Mouse (Mus musculus) forebrain, embryonic 10.5 days (tissue): ENCODE results near the gene Cnnm4. TPM values are rescaled to one million over a fixed set of nuclear protein-coding genes. Genes with fewer than 3 reads are reported as not detected.

Source experiments
- DNase-seq: peaks from one replicate; pipeline ENCODE4 v3.0.0-alpha.2; 2017; ENCODE audit warnings: low spot score; ENCODE audit errors: extremely low spot score
- H3K27ac ChIP-seq: fragments of 300-500 bp; sonication (generic); 2 replicates; pipeline ENCODE4 v1.5.1; 2016; ENCODE audit warnings: mild to moderate bottlenecking
- H3K27me3 ChIP-seq: fragments of 300-500 bp; sonication (generic); 2 replicates; pipeline ENCODE4 v1.6.1; 2016; ENCODE audit warnings: mild to moderate bottlenecking; ENCODE audit not compliant: poor library complexity, severe bottlenecking
- H3K36me3 ChIP-seq: fragments of 300-500 bp; sonication (generic); replicated peaks from 2 replicates; pipeline ENCODE4 v1.6.1; 2016; ENCODE audit warnings: mild to moderate bottlenecking, moderate library complexity
- H3K4me1 ChIP-seq: fragments of 300-500 bp; sonication (generic); 2 replicates; pipeline ENCODE4 v1.6.1; 2016
- H3K4me3 ChIP-seq: fragments of 300-500 bp; sonication (generic); 2 replicates; pipeline ENCODE4 v1.5.1; 2016; ENCODE audit warnings: mild to moderate bottlenecking, moderate library complexity
- H3K9me3 ChIP-seq: fragments of 300-500 bp; sonication (generic); 2 replicates; pipeline ENCODE4 v1.6.1; 2016; ENCODE audit warnings: mild to moderate bottlenecking, moderate library complexity
- WGBS: fragments of 180-500 bp; shearing (Covaris S2); methylation state at CpG from one replicate; pipeline ENCODE4 v1.1.7; 2016; 5-methylcytosine and 5-hydroxymethylcytosine counted together
- microRNA-seq: library from miRNA; unstranded; fragments of <30 nt; microRNA quantifications from one replicate; pipeline ENCODE4, GENCODE M21; 2017
- polyA plus RNA-seq: library from polyadenylated mRNA; unstranded; fragments of >200 nt; fragmentation: Nextera tagmentation; extraction: Ambion mirVana; gene quantifications from 2 replicates; pipeline ENCODE4 v1.2.1, GENCODE M21; 2016

Gene Cnnm4
- polyA plus RNA-seq, 1 experiment from 2014 or later = 14.5 TPM

- H3K27ac ChIP-seq = peak overlapping the region; percentile 98
- peaks cover 51% of the 10 kb centered on the region for H3K4me1 ChIP-seq
- WGBS = 84% methylated on average over 21 of the region's 21 CpGs
- DNase-seq = no peak
- H3K4me3 ChIP-seq = peak overlapping the region; percentile 94
- no peaks in the 10 kb centered on the region for H3K9me3 ChIP-seq
- H3K36me3 ChIP-seq = peaks cover 61% of the 10 kb centered on the region
- peaks cover 11% of the 10 kb centered on the region for H3K27me3 ChIP-seq
Measured at GRCm38 (mm10) chr1:36554633-36555399, 83.4 kb downstream of the Cnnm4 start.

GRCm38 (mm10) chr1:36555798-36556395, 84.5 kb downstream of the Cnnm4 start:
- H3K27ac ChIP-seq = peak overlapping the region; percentile 98
- H3K4me3 ChIP-seq = peak overlapping the region; percentile 94
- no peak for DNase-seq
- 12% methylated on average over 8 of the region's 8 CpGs for WGBS
- peaks cover 50% of the 10 kb centered on the region for H3K36me3 ChIP-seq
- peaks cover 57% of the 10 kb centered on the region for H3K4me1 ChIP-seq
- no peaks in the 10 kb centered on the region for H3K9me3 ChIP-seq
- peaks cover 14% of the 10 kb centered on the region for H3K27me3 ChIP-seq

- peak overlapping the region; percentile 98 for H3K27ac ChIP-seq
- H3K9me3 ChIP-seq = no peaks in the 10 kb centered on the region
- under 1% methylated on average over 52 of the region's 52 CpGs for WGBS
- H3K36me3 ChIP-seq = peaks cover 41% of the 10 kb centered on the region
- peaks cover 14% of the 10 kb centered on the region for H3K27me3 ChIP-seq
- H3K4me3 ChIP-seq = peak overlapping the region; percentile 94
- DNase-seq = peak; percentile 95
- H3K4me1 ChIP-seq = peaks cover 66% of the 10 kb centered on the region
Measured at GRCm38 (mm10) chr1:36556553-36557456, 85.4 kb downstream of the Cnnm4 start.

GRCm38 (mm10) chr1:36557457-36558011, 86.1 kb downstream of the Cnnm4 start:
- H3K4me1 ChIP-seq = peaks cover 73% of the 10 kb centered on the region
- H3K9me3 ChIP-seq = no peaks in the 10 kb centered on the region
- H3K4me3 ChIP-seq = peak overlapping the region; percentile 94
- peaks cover 14% of the 10 kb centered on the region for H3K27me3 ChIP-seq
- DNase-seq = peak; percentile 79
- peaks cover 34% of the 10 kb centered on the region for H3K36me3 ChIP-seq
- 0% methylated on average over 48 of the region's 48 CpGs for WGBS
- H3K27ac ChIP-seq = peak overlapping the region; percentile 98

Small RNA genes lying within 50 kb of the gene (microRNA-seq; reads per million reads assigned to microRNA genes)
- gene Gm47280 = not detected

Other genes with a start within 250 kb of the Cnnm4 start
- gene Uggt1, start 226.9 kb upstream of the Cnnm4 start, polyA plus RNA-seq = 52.1 and 53.6 TPM in 2 replicates
- 0.32 and 0.37 TPM in 2 replicates for gene Neurl3, start 196.9 kb upstream of the Cnnm4 start, polyA plus RNA-seq
- gene Arid5a, start 163.9 kb upstream of the Cnnm4 start, polyA plus RNA-seq = 2.9 TPM in 2 replicates
- gene Kansl3, start 102.4 kb upstream of the Cnnm4 start, polyA plus RNA-seq = 50.6 TPM in 2 replicates
- 1.4 and 1.8 TPM in 2 replicates for gene Fer1l5, start 99.3 kb upstream of the Cnnm4 start, polyA plus RNA-seq
- 59.6 and 60.5 TPM in 2 replicates for gene Lman2l, start 26.3 kb upstream of the Cnnm4 start, polyA plus RNA-seq
- 2.9 and 3.0 TPM in 2 replicates for gene Cnnm3, start 40.2 kb downstream of the Cnnm4 start, polyA plus RNA-seq
- gene Ankrd23, start 65.3 kb downstream of the Cnnm4 start, polyA plus RNA-seq = 15.3 and 16.5 TPM in 2 replicates
- not detected in 2 replicates for gene Gm42417, start 67.8 kb downstream of the Cnnm4 start, polyA plus RNA-seq
- 17.9 and 22.2 TPM in 2 replicates for gene Ankrd39, start 75.8 kb downstream of the Cnnm4 start, polyA plus RNA-seq
- gene Sema4c, start 86.7 kb downstream of the Cnnm4 start, polyA plus RNA-seq = 20.1 and 21.7 TPM in 2 replicates
- gene Fam178b, start 211.6 kb downstream of the Cnnm4 start, polyA plus RNA-seq = 0.42 and 0.79 TPM in 2 replicates
- gene Cox5b, start 219.8 kb downstream of the Cnnm4 start, polyA plus RNA-seq = 496 and 519 TPM in 2 replicates
- not detected in 2 replicates for gene 4933424G06Rik, start 238.5 kb downstream of the Cnnm4 start, polyA plus RNA-seq
- gene Actr1b, start 242.8 kb downstream of the Cnnm4 start, polyA plus RNA-seq = 136 and 141 TPM in 2 replicates